Mouse (Mus musculus) kidney, adult 18-20 months (tissue): Measurements from ENCODE around the gene Sry.

Experiments used
- DNase-seq: peaks from one replicate; pipeline ENCODE4 v3.0.0; 2021

The Sry gene

DNA sequence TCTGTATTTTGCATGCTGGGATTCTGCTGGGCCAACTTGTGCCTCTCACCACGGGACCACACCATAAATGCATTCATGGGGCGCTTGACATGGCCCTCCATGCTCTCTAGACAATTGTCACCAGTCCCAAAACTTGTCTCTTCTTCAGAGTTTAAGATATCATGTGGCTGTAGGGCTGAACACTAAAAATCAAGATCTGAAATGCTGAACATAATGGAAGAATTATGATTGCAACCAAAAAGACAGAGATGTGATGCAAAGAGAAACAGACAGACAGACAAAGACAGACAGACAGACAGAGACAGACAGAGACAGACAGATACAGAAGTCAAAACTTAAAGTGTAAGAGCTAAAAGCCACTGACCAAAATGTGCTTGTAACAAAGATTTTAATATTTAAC, at the start of gene Sry:
TSS of gene Sry (minus strand) at position 101 of the 400 bp plus-strand sequence.
- no peak for DNase-seq
